Mouse (Mus musculus) pancreas, adult 10 weeks (tissue): ENCODE data around the gene Olfr548-ps1. TPM values are rescaled to one million over a fixed set of nuclear protein-coding genes. Genes with fewer than 3 reads are reported as not detected.

Experiments
- polyA plus RNA-seq: library from polyadenylated mRNA; stranded (reverse); fragments of 350-450 nt; fragmentation: Illumina TruSeq; extraction: RNeasy Lipid Tissue Mini Kit (QIAGEN cat#74804); gene quantifications from one replicate; pipeline ENCODE4 v1.2.3, GENCODE M21; 2015; ENCODE audit warnings: low read depth, low replicate concordance; ENCODE audit not compliant: insufficient read depth

The Olfr548-ps1 gene
- not detected for polyA plus RNA-seq

DNA sequence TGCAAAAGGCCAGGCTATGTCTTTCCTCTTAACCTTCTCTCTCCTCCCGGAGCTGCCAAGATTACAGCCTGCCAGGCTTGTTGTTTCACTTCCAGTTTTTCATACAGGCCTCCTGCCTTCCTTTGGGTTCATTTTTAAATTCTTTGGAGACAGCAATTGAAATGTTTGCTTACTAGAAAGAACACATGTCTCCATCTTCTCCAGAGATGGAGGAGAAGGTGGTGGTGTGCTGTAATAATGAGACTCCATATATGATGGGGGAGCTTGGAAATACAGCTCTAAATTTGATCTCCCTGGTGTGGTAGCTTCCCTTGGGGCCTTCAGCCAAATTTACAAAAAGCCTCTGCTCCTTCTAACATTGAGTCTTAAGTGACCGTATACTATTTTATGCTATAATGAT, at the start of gene Olfr548-ps1:
Gene Olfr548-ps1, plus strand, starts transcription at position 301 of the 400 bp plus-strand sequence.

DNA sequence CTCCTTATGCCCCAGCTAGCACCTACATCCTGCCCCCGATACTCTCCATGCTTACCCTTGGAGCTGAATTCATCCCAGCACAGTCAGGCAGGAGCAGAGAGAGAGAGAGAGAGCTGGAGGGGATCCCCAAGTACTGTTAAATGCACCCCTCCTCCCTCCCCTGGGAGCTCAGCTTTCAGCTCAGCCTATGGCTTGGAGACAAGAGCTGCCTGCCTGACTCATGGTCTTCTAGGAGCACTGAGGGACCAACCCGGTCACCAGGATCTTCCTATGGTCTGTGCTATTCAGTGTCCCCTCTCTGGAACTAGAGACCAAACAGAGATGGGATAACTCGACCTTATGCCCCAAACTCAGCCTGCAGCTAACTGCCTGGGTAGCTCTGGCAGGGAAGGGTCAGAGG, 41.2 kb upstream of the Olfr548-ps1 start, which contains the start of gene Olfr545:
Gene Olfr545, minus strand, starts transcription at position 101 of the 400 bp plus-strand sequence.

DNA sequence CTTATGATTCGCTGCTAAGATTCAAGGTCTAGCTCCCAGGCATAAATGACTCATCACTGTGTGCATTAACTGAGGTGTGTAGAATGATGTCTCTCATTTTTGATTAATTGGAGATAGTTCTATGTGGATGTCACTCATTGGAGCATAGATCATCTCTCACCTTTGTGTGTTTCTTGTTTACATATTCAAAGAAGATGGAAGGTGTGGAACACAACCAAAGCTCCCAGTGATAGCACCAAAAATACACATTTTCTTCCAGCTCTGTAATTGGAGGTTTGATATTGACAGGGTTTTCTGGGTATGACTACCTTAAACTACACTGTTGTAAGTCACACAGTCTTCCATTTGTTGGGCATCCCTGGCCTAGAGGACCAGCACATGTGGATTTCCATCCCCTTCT, 6.2 kb upstream of the Olfr548-ps1 start, which contains the start of gene Olfr547:
Gene Olfr547, plus strand, starts transcription at position 301 of the 400 bp plus-strand sequence.

DNA sequence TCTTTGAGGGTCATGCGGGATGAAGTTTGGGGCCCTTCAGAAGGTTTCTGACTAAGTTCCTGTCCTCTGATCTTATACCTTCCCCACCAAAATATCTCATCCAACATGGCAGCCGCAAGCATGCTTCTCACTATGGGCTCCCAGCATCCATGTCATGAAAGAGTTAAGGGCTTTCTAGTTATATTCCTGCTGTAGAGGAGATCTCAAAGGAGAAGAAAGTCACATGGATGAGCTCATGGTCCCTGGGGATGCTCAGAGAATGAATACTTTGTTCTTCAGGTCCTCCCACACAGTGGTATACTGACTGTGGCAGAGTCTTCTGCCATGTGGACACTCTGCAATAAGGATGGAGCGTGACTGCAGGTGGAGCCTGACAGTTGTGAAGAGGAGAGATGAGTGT, 8.9 kb downstream of the Olfr548-ps1 start, which contains the start of gene Olfr549:
Gene Olfr549, plus strand, starts transcription at position 301 of the 400 bp plus-strand sequence.

GRCm38 (mm10) chr7:102564999-102565997, 24.6 kb downstream of the Olfr548-ps1 start, which contains the start of gene Trim21:
TSS of gene Trim21 (minus strand) at chr7:102565486.

GRCm38 (mm10) chr7:102571142-102571541, 30.4 kb downstream of the Olfr548-ps1 start, which contains the start of gene Olfr550:
TSS of gene Olfr550 (plus strand) at chr7:102571442.

GRCm38 (mm10) chr7:102591786-102592185, 51.1 kb downstream of the Olfr548-ps1 start, which contains the start of gene Olfr551:
TSS of gene Olfr551 (minus strand) at chr7:102591886.

Other genes with a start within 250 kb of the Olfr548-ps1 start
- 4.1 TPM for gene Rrm1, start 99.2 kb upstream of the Olfr548-ps1 start, polyA plus RNA-seq
- gene Olfr543, start 59.2 kb upstream of the Olfr548-ps1 start, polyA plus RNA-seq, result not detected
- gene Olfr544, start 52.6 kb upstream of the Olfr548-ps1 start, polyA plus RNA-seq, result not detected
- gene Olfr545, start 41.3 kb upstream of the Olfr548-ps1 start, polyA plus RNA-seq, result not detected
- not detected for gene Olfr547, start 6.1 kb upstream of the Olfr548-ps1 start, polyA plus RNA-seq
- gene Olfr549, start 9.0 kb downstream of the Olfr548-ps1 start, polyA plus RNA-seq, result not detected
- 3.7 TPM for gene Trim21, start 24.6 kb downstream of the Olfr548-ps1 start, polyA plus RNA-seq
- not detected for gene Olfr550, start 30.5 kb downstream of the Olfr548-ps1 start, polyA plus RNA-seq
- not detected for gene Olfr551, start 51.0 kb downstream of the Olfr548-ps1 start, polyA plus RNA-seq
- not detected for gene Olfr552, start 56.9 kb downstream of the Olfr548-ps1 start, polyA plus RNA-seq
- gene Olfr553, start 77.3 kb downstream of the Olfr548-ps1 start, polyA plus RNA-seq, result not detected
- gene Olfr554, start 97.5 kb downstream of the Olfr548-ps1 start, polyA plus RNA-seq, result not detected
- gene Olfr555, start 117.9 kb downstream of the Olfr548-ps1 start, polyA plus RNA-seq, result not detected
- not detected for gene Olfr556, start 124.0 kb downstream of the Olfr548-ps1 start, polyA plus RNA-seq
- gene Trim68, start 146.4 kb downstream of the Olfr548-ps1 start, polyA plus RNA-seq, result 4.4 TPM
- gene Olfr557, start 155.0 kb downstream of the Olfr548-ps1 start, polyA plus RNA-seq, result not detected
- gene Olfr558, start 161.3 kb downstream of the Olfr548-ps1 start, polyA plus RNA-seq, result 0.44 TPM
- gene Olfr33, start 178.2 kb downstream of the Olfr548-ps1 start, polyA plus RNA-seq, result not detected
- not detected for gene Olfr559, start 186.6 kb downstream of the Olfr548-ps1 start, polyA plus RNA-seq
- gene Olfr560, start 218.5 kb downstream of the Olfr548-ps1 start, polyA plus RNA-seq, result not detected
- 2.1 TPM for gene Olfr78, start 218.6 kb downstream of the Olfr548-ps1 start, polyA plus RNA-seq
- gene Olfr561, start 230.3 kb downstream of the Olfr548-ps1 start, polyA plus RNA-seq, result not detected